Mouse (Mus musculus): ENCODE results near the gene Trmt5. TPM values are rescaled to one million over a fixed set of nuclear protein-coding genes. Genes with fewer than 3 reads are reported as not detected.

The Trmt5 gene
- total RNA-seq (2017): 7.9 and 12.7 TPM in 2 replicates

GRCm38 (mm10) chr12:73286287-73287092, at the start of gene Trmt5, which contains the start of gene Slc38a6:
Gene Trmt5 (minus strand): TSS chr12:73286710.
Gene Slc38a6 (plus strand): TSS chr12:73286779.
- ATAC-seq (ENCODE audit: extremely low read depth, insufficient number of reproducible peaks, low FRiP score, poor library complexity, severe bottlenecking): peak; percentile 91

DNA sequence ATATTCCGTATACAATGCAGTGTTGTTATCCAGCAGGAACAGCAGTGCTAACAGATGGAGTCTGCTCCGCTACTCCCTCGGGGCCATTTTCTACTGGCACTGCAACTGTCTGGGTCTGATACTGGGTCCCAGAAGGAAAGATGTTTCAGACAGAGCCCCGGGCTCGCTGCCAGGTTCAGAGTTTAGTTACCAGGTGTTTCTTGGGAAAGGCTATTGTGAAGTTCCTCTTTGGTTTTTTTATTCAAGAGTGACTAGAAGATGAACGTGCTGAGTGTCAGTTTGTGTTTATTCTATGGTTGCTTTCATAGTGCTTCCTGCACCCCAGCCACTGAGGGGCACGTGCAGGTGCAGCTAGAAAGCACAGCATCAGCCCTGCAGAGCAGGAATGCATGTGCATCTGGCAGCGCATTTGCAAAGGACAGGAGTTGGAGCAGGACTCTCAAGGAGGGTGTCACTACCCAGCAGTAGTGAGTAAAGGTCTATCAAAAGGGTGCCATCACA, 47.6 kb upstream of the Trmt5 start:
- no peak for ATAC-seq (ENCODE audit: extremely low read depth, insufficient number of reproducible peaks, low FRiP score, poor library complexity, severe bottlenecking)

- no peak for ATAC-seq (ENCODE audit: extremely low read depth, insufficient number of reproducible peaks, low FRiP score, poor library complexity, severe bottlenecking)
Measured at GRCm38 (mm10) chr12:73332701-73333100, 46.2 kb upstream of the Trmt5 start.

GRCm38 (mm10) chr12:73330236-73330635, 43.7 kb upstream of the Trmt5 start:
- ATAC-seq (ENCODE audit: extremely low read depth, insufficient number of reproducible peaks, low FRiP score, poor library complexity, severe bottlenecking): no peak

GRCm38 (mm10) chr12:73328448-73329167, 42.1 kb upstream of the Trmt5 start:
- no peak for ATAC-seq (ENCODE audit: extremely low read depth, insufficient number of reproducible peaks, low FRiP score, poor library complexity, severe bottlenecking)

- ATAC-seq (ENCODE audit: extremely low read depth, insufficient number of reproducible peaks, low FRiP score, poor library complexity, severe bottlenecking): no peak
Measured at GRCm38 (mm10) chr12:73327381-73327780, 40.9 kb upstream of the Trmt5 start.

DNA sequence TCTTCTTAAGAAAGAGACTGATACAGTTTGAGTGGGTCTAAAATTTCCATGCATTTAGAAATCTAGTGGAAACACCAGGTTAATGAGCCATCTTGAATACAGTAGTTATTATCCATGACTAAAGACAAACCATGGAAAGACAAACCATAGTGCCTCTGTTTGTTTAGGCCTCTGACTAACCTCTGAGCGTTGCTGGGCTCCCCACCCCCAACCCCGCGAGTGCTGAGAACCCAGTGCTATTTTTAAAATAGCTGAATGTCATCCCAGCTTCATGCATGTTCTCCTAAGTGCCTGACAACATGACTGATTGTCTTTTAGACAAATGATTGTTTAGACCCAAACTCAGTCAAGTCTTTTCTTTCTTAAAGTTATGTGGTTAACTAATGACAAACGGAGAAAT, 39.1 kb upstream of the Trmt5 start:
- ATAC-seq (ENCODE audit: extremely low read depth, insufficient number of reproducible peaks, low FRiP score, poor library complexity, severe bottlenecking): no peak

GRCm38 (mm10) chr12:73325181-73325580, 38.7 kb upstream of the Trmt5 start:
- no peak for ATAC-seq (ENCODE audit: extremely low read depth, insufficient number of reproducible peaks, low FRiP score, poor library complexity, severe bottlenecking)

DNA sequence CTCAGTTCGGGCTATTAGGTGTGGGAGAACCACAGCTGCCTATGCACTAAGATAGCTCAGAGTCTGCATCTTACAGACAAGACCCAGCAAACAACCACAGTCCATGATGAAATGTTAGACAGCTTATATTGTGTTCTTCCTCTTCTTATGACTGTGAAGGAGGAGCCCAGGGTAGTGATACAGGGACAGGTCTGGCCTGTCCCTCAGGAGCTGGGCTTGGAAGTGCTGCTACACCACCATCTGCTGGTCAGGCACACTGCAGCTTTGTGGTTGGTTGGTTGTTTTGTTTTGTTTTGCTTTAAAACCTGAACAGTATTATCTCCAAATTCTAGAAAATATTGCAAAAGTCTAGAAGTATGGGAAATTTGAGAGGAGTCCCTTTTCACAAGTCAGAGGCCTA, 38.2 kb upstream of the Trmt5 start:
- ATAC-seq (ENCODE audit: extremely low read depth, insufficient number of reproducible peaks, low FRiP score, poor library complexity, severe bottlenecking): no peak

DNA sequence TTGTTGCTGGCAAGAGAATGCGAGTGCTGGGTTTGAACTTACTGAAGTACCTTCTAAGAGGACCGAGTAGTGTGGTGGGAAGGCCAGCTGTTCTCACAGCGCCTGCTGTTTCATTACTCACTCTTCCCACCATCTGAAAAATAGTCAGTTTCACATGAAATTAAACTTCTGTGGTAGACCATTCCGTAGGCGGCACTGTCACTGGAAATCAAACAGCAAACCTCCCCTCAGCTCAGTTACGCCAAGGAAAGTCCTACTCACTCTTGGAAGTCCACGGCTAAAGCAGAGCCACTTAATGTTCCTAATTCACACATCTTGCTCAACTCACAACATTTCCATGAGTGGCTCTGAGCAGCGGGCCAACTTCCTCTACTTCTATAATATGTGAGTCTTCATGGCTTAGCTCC, 37.7 kb upstream of the Trmt5 start:
- ATAC-seq (ENCODE audit: extremely low read depth, insufficient number of reproducible peaks, low FRiP score, poor library complexity, severe bottlenecking): no peak

GRCm38 (mm10) chr12:73317706-73318686, 31.5 kb upstream of the Trmt5 start:
- no peak for ATAC-seq (ENCODE audit: extremely low read depth, insufficient number of reproducible peaks, low FRiP score, poor library complexity, severe bottlenecking)

GRCm38 (mm10) chr12:73308711-73309110, 22.2 kb upstream of the Trmt5 start:
- no peak for ATAC-seq (ENCODE audit: extremely low read depth, insufficient number of reproducible peaks, low FRiP score, poor library complexity, severe bottlenecking)

- ATAC-seq (ENCODE audit: extremely low read depth, insufficient number of reproducible peaks, low FRiP score, poor library complexity, severe bottlenecking): no peak
Measured at GRCm38 (mm10) chr12:73307750-73308149, 21.2 kb upstream of the Trmt5 start.

- no peak for ATAC-seq (ENCODE audit: extremely low read depth, insufficient number of reproducible peaks, low FRiP score, poor library complexity, severe bottlenecking)
Measured at GRCm38 (mm10) chr12:73304636-73305035, 18.1 kb upstream of the Trmt5 start.

DNA sequence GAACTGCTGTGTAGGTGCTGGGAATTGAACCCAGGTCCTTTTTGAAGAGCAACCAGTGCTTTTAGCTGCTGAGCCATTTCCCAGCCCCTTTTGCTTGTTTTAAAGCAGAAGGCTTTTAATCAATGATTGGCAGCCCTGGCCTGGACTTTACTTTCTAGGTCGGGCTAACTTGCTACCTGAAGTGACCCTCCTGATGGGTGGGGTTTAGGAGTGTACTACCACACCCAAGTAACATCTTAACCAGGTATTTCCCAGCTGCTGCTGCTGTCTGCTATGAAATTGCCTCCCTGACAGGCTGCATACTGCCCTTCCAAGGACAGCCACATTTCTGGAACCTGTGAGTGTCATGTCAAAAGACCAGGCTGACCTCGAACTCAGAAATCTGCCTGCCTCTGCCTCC, 14.0 kb upstream of the Trmt5 start:
- no peak for ATAC-seq (ENCODE audit: extremely low read depth, insufficient number of reproducible peaks, low FRiP score, poor library complexity, severe bottlenecking)

GRCm38 (mm10) chr12:73298621-73299020, 12.1 kb upstream of the Trmt5 start:
- no peak for ATAC-seq (ENCODE audit: extremely low read depth, insufficient number of reproducible peaks, low FRiP score, poor library complexity, severe bottlenecking)

DNA sequence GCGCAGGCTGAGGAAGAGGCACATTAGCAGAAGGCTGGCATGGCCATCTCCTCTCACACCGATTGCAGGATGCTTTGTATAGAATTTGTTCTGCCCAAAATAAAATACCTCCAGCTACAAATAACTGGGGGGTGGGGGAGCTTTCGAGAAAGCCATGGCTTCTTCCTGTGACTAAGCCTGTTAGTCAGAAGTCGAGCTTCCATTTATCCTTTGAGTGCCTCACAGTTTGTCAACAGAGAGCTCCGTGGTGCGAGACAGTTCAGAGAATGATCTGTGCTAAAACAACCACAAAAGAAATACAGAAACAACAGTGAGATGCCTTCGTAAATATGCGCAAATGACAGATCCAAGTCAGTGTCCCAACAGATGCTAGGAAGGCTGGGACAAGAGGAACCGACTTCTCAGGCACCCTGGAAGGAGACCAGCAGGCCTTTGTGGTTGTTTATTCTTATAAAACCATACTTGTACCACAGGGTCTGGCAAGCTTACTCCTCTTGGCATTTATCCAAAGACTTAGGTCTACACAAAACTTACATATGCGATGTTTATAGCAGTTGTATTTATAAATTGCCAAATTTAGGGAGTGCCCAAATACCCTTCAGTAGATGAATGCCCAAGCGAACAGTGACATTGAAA, 9.1 kb upstream of the Trmt5 start:
- ATAC-seq (ENCODE audit: extremely low read depth, insufficient number of reproducible peaks, low FRiP score, poor library complexity, severe bottlenecking): no peak

DNA sequence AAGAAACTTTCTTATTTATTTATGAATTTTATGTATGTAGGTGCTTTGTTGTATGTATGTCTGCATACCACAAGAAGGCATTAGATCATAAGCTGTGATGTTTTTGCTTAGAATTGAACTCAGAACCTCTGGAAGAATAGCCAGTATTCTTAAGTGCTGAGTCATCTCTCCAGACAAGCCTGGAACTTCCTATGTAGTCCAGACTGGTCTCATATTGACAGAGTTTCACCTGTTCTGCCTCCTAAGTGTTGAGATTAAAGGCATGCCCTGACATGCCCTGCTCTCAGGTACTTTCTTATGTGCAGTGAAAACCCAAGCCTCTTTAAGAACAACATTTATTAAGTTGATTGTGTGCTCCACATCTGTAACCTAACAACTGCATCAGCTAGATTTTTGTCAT, 8.4 kb upstream of the Trmt5 start:
- ATAC-seq (ENCODE audit: extremely low read depth, insufficient number of reproducible peaks, low FRiP score, poor library complexity, severe bottlenecking): no peak

DNA sequence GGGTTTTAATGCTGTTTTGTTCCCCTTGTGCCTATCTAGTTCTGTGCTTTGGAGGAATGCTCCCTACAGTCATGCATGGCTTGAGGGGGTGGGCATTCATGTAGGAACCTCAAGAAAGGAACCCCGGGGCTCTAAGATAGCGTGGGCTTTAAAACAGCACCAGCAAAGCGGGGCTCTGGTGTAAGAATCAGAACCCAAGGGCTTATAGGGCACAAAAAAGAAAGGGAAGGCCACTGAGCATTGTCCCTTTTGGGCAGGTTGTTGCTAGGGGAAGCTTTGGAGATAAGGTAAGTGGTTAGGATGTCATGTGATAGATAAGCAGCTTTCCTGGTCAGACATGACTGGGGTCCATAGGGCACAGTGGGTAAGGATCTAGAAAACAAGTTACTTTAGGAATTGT, 2.1 kb upstream of the Trmt5 start:
- no peak for ATAC-seq (ENCODE audit: extremely low read depth, insufficient number of reproducible peaks, low FRiP score, poor library complexity, severe bottlenecking)
